Mouse (Mus musculus) Patski (cell line): ENCODE results near the gene Strc. TPM values are rescaled to one million over a fixed set of nuclear protein-coding genes. Genes with fewer than 3 reads are reported as not detected.

Source experiments
- ATAC-seq: fragments of 100-300 bp; one replicate; pipeline ENCODE4 v1.8.0; 2021
- CTCF ChIA-PET: fragments of 350-600 bp; sonication (Branson Sonifier 250); formaldehyde crosslinking; loops from one replicate; lab custom pipeline; 2022; ENCODE audit warnings: inconsistent platforms; lab: Charles Lee
- POLR2A ChIA-PET: fragments of 350-600 bp; sonication (Branson Sonifier 250); formaldehyde crosslinking; loops from one replicate; lab custom pipeline; 2022; ENCODE audit warnings: antibody characterized with exemption, inconsistent platforms; lab: Charles Lee
- DNase-seq: peaks from one replicate; pipeline ENCODE4 v3.0.0-alpha.2; 2011; ENCODE audit warnings: low read depth, low spot score
- H3K27me3 ChIP-seq: fragments of 371-371 bp; one replicate; pipeline ENCODE4 v1.5.1; 2021
- CTCF ChIP-seq: fragments of 100-300 bp; IDR thresholded peaks from one replicate; pipeline ENCODE4 v1.5.1; 2021
- in situ Hi-C: fragments of 300-500 bp; cut with MboI; formaldehyde crosslinking; loops from 3 replicates; pipeline ENCODE4 v1.11.1; 2018; ENCODE audit warnings: low pct_unique_long_range_greater_than_20kb, mixed read lengths
- polyA plus RNA-seq: library from polyadenylated mRNA; unstranded; gene quantifications from one replicate; pipeline ENCODE4 v1.2.3, GENCODE M21; 2021

Gene Strc
- polyA plus RNA-seq, 1 experiment from 2014 or later = not detected

GRCm38 (mm10) chr2:121357961-121358360 is 29.0 kb downstream of the Strc start:
- POLR2A ChIA-PET = no interaction called here
- ATAC-seq (no peak), DNase-seq (no peak)
- H3K27me3 ChIP-seq = peaks cover 38% of the 10 kb centered on the region
- no peak for TF ChIP-seq CTCF
- CTCF ChIA-PET = interaction anchor here (1.1 kb wide), 1 partner anchor 50 kb away, joined by 3 read pairs; no protein-coding TSS in a partner anchor
- in situ Hi-C loops = no loop called here

GRCm38 (mm10) chr2:121357494-121357893 is 29.5 kb downstream of the Strc start, which contains the start of gene Ckmt1:
TSS of gene Ckmt1 (plus strand) at chr2:121357714.
- H3K27me3 ChIP-seq = peaks cover 38% of the 10 kb centered on the region
- DNase-seq (no peak), ATAC-seq (no peak)
- ChIA-PET CTCF (interaction anchor here (1.1 kb wide), 1 partner anchor 50 kb away, joined by 3 read pairs; no protein-coding TSS in a partner anchor), POLR2A (no interaction called here)
- in situ Hi-C loops = no loop called here
- no peak for TF ChIP-seq CTCF

GRCm38 (mm10) chr2:121354820-121355592 is 32.0 kb downstream of the Strc start, which contains the start of gene Ppip5k1:
TSS of gene Ppip5k1 (minus strand) at chr2:121355396.
- in situ Hi-C loops = no loop called here
- CTCF ChIA-PET = interaction anchor here (0.7 to 1.3 kb wide), 2 partner anchors 10 to 18 kb away, joined by 3 to 4 read pairs; no protein-coding TSS in a partner anchor
- DNase-seq (peak; percentile 64), ATAC-seq (peak; percentile 94)
- peaks cover 27% of the 10 kb centered on the region for H3K27me3 ChIP-seq
- peak; percentile 97 for TF ChIP-seq CTCF
- POLR2A ChIA-PET = no interaction called here

GRCm38 (mm10) chr2:121354378-121354777 is 32.6 kb downstream of the Strc start:
- H3K27me3 ChIP-seq = peaks cover 22% of the 10 kb centered on the region
- CTCF ChIA-PET = interaction anchor here (1.1 to 2.3 kb wide), 2 partner anchors 44 to 59 kb away, joined by 3 to 5 read pairs; partner anchors contain the start of genes Catsper2 and Pdia3
- DNase-seq (no peak), ATAC-seq (no peak)
- in situ Hi-C loops = no loop called here
- no peak for TF ChIP-seq CTCF
- POLR2A ChIA-PET = interaction anchor here (0.7 kb wide), 1 partner anchor 13 kb away, joined by 3 read pairs; no protein-coding TSS in a partner anchor

- in situ Hi-C loops = no loop called here
- ChIA-PET POLR2A (interaction anchor here (0.5 to 0.7 kb wide), 2 partner anchors 11 to 37 kb away, joined by 4 read pairs; no protein-coding TSS in a partner anchor), CTCF (interaction anchor here (1.5 to 2.3 kb wide), 3 partner anchors 18 to 60 kb away, joined by 3 to 7 read pairs (median 5); partner anchors contain the start of genes Catsper2 and Pdia3)
- DNase-seq = peak; percentile 12
- no peak for ATAC-seq
- H3K27me3 ChIP-seq = peaks cover 17% of the 10 kb centered on the region
- no peak for TF ChIP-seq CTCF
These were observed 33.8 kb downstream of the Strc start for GRCm38 (mm10) chr2:121353156-121353555.

GRCm38 (mm10) chr2:121339057-121339456 is 47.9 kb downstream of the Strc start:
- in situ Hi-C loops = no loop called here
- no peak for ATAC-seq

GRCm38 (mm10) chr2:121329492-121329891 is 57.5 kb downstream of the Strc start:
- ChIA-PET CTCF (interaction anchor here (0.9 kb wide), 1 partner anchor 12 kb away, joined by 3 read pairs; no protein-coding TSS in a partner anchor), POLR2A (no interaction called here)
- ATAC-seq = no peak
- in situ Hi-C loops = no loop called here
- H3K27me3 ChIP-seq = no peaks in the 10 kb centered on the region
- DNase-seq = no peak
- TF ChIP-seq CTCF = no peak

More at GRCm38 (mm10) chr2:121339057-121339456, 47.9 kb downstream of the Strc start:
- ChIA-PET CTCF (interaction anchor here (1.0 to 1.3 kb wide), 2 partner anchors 12 to 48 kb away, joined by 3 read pairs; no protein-coding TSS in a partner anchor), POLR2A (no interaction called here)
- no peak for DNase-seq
- H3K27me3 ChIP-seq = no peaks in the 10 kb centered on the region
- no peak for TF ChIP-seq CTCF

- in situ Hi-C loops = no loop called here
- ATAC-seq = no peak
- ChIA-PET CTCF (interaction anchor here (0.8 kb wide), 1 partner anchor 15 kb away, joined by 3 read pairs; no protein-coding TSS in a partner anchor), POLR2A (no interaction called here)
- DNase-seq = no peak
- no peak for TF ChIP-seq CTCF
- no peaks in the 10 kb centered on the region for H3K27me3 ChIP-seq
These were observed 63.1 kb downstream of the Strc start for GRCm38 (mm10) chr2:121323693-121324470.

- CTCF ChIA-PET = no interaction called here
- in situ Hi-C loops = no loop called here
These were observed 63.9 kb downstream of the Strc start for GRCm38 (mm10) chr2:121323041-121323440.

GRCm38 (mm10) chr2:121316278-121316677 is 70.7 kb downstream of the Strc start:
- no peaks in the 10 kb centered on the region for H3K27me3 ChIP-seq
- in situ Hi-C loops = no loop called here
- ATAC-seq (no peak), DNase-seq (no peak)
- no peak for TF ChIP-seq CTCF
- POLR2A ChIA-PET = no interaction called here
- CTCF ChIA-PET = no interaction called here

More at GRCm38 (mm10) chr2:121323041-121323440, 63.9 kb downstream of the Strc start:
- H3K27me3 ChIP-seq = no peaks in the 10 kb centered on the region
- POLR2A ChIA-PET = no interaction called here
- no peak for DNase-seq
- no peak for TF ChIP-seq CTCF
- no peak for ATAC-seq

Other genes starting within 250 kb of the Strc start
- 14.2 TPM for gene Adal, start 246.7 kb downstream of the Strc start, polyA plus RNA-seq
- 7.8 TPM for gene Lcmt2, start 246.5 kb downstream of the Strc start, polyA plus RNA-seq
- 32.0 TPM for gene Tubgcp4, start 216.5 kb downstream of the Strc start, polyA plus RNA-seq
- 13.5 TPM for gene Zscan29, start 216.0 kb downstream of the Strc start, polyA plus RNA-seq
- 58.4 TPM for gene Trp53bp1, start 115.8 kb downstream of the Strc start, polyA plus RNA-seq
- 1.4 TPM for gene Map1a, start 97.6 kb downstream of the Strc start, polyA plus RNA-seq
- gene Ppip5k1, start 31.8 kb downstream of the Strc start, polyA plus RNA-seq = 48.5 TPM
- 3.1 TPM for gene Ckmt1, start 29.5 kb downstream of the Strc start, polyA plus RNA-seq
- gene Pdia3, start 26.6 kb upstream of the Strc start, polyA plus RNA-seq = 942 TPM
- 2.2 TPM for gene Catsper2, start 26.6 kb upstream of the Strc start, polyA plus RNA-seq
- gene Ell3, start 57.1 kb upstream of the Strc start, polyA plus RNA-seq = 1.6 TPM
- gene Serf2, start 62.0 kb upstream of the Strc start, polyA plus RNA-seq = 667 TPM
- gene Hypk, start 66.1 kb upstream of the Strc start, polyA plus RNA-seq = 11.3 TPM
- 0.68 TPM for gene Serinc4, start 69.6 kb upstream of the Strc start, polyA plus RNA-seq
- 35.3 TPM for gene Mfap1b, start 86.9 kb upstream of the Strc start, polyA plus RNA-seq
- 31.4 TPM for gene Mfap1a, start 119.5 kb upstream of the Strc start, polyA plus RNA-seq
- gene Wdr76, start 119.6 kb upstream of the Strc start, polyA plus RNA-seq = 9.1 TPM